Mouse (Mus musculus) layer of hippocampus, postnatal 36 days (tissue): ENCODE measurements around the gene 1700020D05Rik. TPM values are rescaled to one million over a fixed set of nuclear protein-coding genes. Genes with fewer than 3 reads are reported as not detected.

Source experiments
- total RNA-seq, 2 experiments: library from RNA; stranded (reverse); gene quantifications; 2 replicates each; pipeline ENCODE4 v1.2.3; 2021

1700020D05Rik gene
- total RNA-seq, 2 experiments from 2014 or later = 5.4 to 8.8 TPM

Other genes with a start within 250 kb of the 1700020D05Rik start
- gene Pacs1, start 230.7 kb downstream of the 1700020D05Rik start, total RNA-seq = 10 to 100 TPM; 52.5 to 55.0 TPM
- 100 to 1,000 TPM; 204 to 205 TPM for gene Sf3b2, start 208.3 kb downstream of the 1700020D05Rik start, total RNA-seq
- 100 to 1,000 TPM; 110 TPM for gene Gal3st3, start 205.5 kb downstream of the 1700020D05Rik start, total RNA-seq
- gene Catsper1, start 168.0 kb downstream of the 1700020D05Rik start, total RNA-seq = not detected
- gene Cst6, start 154.2 kb downstream of the 1700020D05Rik start, total RNA-seq = 1 to 10 TPM; 7.3 to 7.7 TPM
- gene Eif1ad, start 137.0 kb downstream of the 1700020D05Rik start, total RNA-seq = 10 to 100 TPM; 20.6 to 21.3 TPM
- 10 to 100 TPM; 80.9 to 90.9 TPM for gene Banf1, start 136.6 kb downstream of the 1700020D05Rik start, total RNA-seq
- 100 to 1,000 TPM in 1 of 2 experiments, 10 to 100 TPM in 1; 97.9 to 104 TPM for gene Sart1, start 115.1 kb downstream of the 1700020D05Rik start, total RNA-seq
- not detected for gene Tsga10ip, start 101.3 kb downstream of the 1700020D05Rik start, total RNA-seq
- gene Drap1, start 78.8 kb downstream of the 1700020D05Rik start, total RNA-seq = 100 to 1,000 TPM; 291 to 298 TPM
- gene AI837181, start 78.6 kb downstream of the 1700020D05Rik start, total RNA-seq = 10 to 100 TPM; 66.4 to 69.8 TPM
- not detected for gene Fosl1, start 56.2 kb downstream of the 1700020D05Rik start, total RNA-seq
- gene Ccdc85b, start 45.9 kb downstream of the 1700020D05Rik start, total RNA-seq = 10 to 100 TPM; 34.8 to 38.3 TPM
- 10 to 100 TPM; 85.5 to 86.3 TPM for gene Fibp, start 43.2 kb downstream of the 1700020D05Rik start, total RNA-seq
- not detected for gene Ctsw, start 35.3 kb downstream of the 1700020D05Rik start, total RNA-seq
- 10 to 100 TPM; 10.9 to 12.4 TPM for gene Efemp2, start 29.8 kb downstream of the 1700020D05Rik start, total RNA-seq
- 10 to 100 TPM; 37.6 to 39.3 TPM for gene Mus81, start 15.4 kb downstream of the 1700020D05Rik start, total RNA-seq
- 1,000 to 10,000 TPM; 1,234 to 1,394 TPM for gene Cfl1, start 13.3 kb downstream of the 1700020D05Rik start, total RNA-seq
- gene Snx32, start 6.8 kb upstream of the 1700020D05Rik start, total RNA-seq = 10 to 100 TPM; 80.5 to 83.5 TPM
- not detected for gene Ovol1, start 56.9 kb upstream of the 1700020D05Rik start, total RNA-seq
- gene Ap5b1, start 64.2 kb upstream of the 1700020D05Rik start, total RNA-seq = 1 to 10 TPM; 5.8 to 7.0 TPM
- gene Rnaseh2c, start 98.1 kb upstream of the 1700020D05Rik start, total RNA-seq = 10 to 100 TPM; 80.2 to 88.0 TPM
- gene Kat5, start 106.5 kb upstream of the 1700020D05Rik start, total RNA-seq = 10 to 100 TPM; 80.1 to 91.1 TPM
- 10 to 100 TPM; 17.2 to 17.7 TPM for gene Rela, start 133.7 kb upstream of the 1700020D05Rik start, total RNA-seq
- 10 to 100 TPM; 16.6 to 18.0 TPM for gene Sipa1, start 159.9 kb upstream of the 1700020D05Rik start, total RNA-seq
- 10 to 100 TPM; 17.8 to 18.6 TPM for gene Map3k11, start 185.0 kb upstream of the 1700020D05Rik start, total RNA-seq
- gene Pcnx3, start 185.1 kb upstream of the 1700020D05Rik start, total RNA-seq = 10 to 100 TPM; 61.9 to 68.5 TPM
- not detected for gene Kcnk7, start 200.6 kb upstream of the 1700020D05Rik start, total RNA-seq
- 10 to 100 TPM; 13.7 to 14.2 TPM for gene Ehbp1l1, start 222.5 kb upstream of the 1700020D05Rik start, total RNA-seq
- 10 to 100 TPM; 24.1 to 29.4 TPM for gene Fam89b, start 225.9 kb upstream of the 1700020D05Rik start, total RNA-seq
- gene Ltbp3, start 237.1 kb upstream of the 1700020D05Rik start, total RNA-seq = 10 to 100 TPM; 24.9 to 28.0 TPM